Mouse (Mus musculus) heart, embryonic 14.5 days (tissue): ENCODE results near the gene Ccdc28a. TPM values are rescaled to one million over a fixed set of nuclear protein-coding genes. Genes with fewer than 3 reads are reported as not detected.

Source experiments
- ATAC-seq: fragments of 200-750 bp; cut with Nextera tagmentation; 2 replicates; pipeline ENCODE4 v1.8.0; 2017; ENCODE audit warnings: low read depth, moderate TSS enrichment; ENCODE audit not compliant: insufficient number of reproducible peaks, insufficient read depth, low FRiP score
- H3K27ac ChIP-seq, 2 experiments: fragments of 200-500 bp in 1 of 2; fragments of 300-500 bp in 1 of 2; sonication (generic) in 1 of 2; replicated peaks in 1 of 2; 2 replicates each; pipeline ENCODE4 v1.5.1; 2012 to 2014; ENCODE audit warnings: low read depth in 2 of 2, low read length in 2 of 2, control low read depth in 1 of 2, mild to moderate bottlenecking in 1 of 2, mixed read lengths in 1 of 2; ENCODE audit not compliant: control insufficient read depth in 1 of 2, insufficient read depth in 1 of 2
- H3K27me3 ChIP-seq: fragments of 300-500 bp; sonication (generic); 2 replicates; pipeline ENCODE4 v1.6.1; 2014; ENCODE audit warnings: mild to moderate bottlenecking, low read length, control low read depth; ENCODE audit not compliant: control insufficient read depth, insufficient read depth
- H3K36me3 ChIP-seq: fragments of 300-500 bp; sonication (generic); 2 replicates; pipeline ENCODE4 v1.6.1; 2014; ENCODE audit warnings: mild to moderate bottlenecking, control low read depth, low read length, mixed read lengths; ENCODE audit not compliant: control insufficient read depth, insufficient read depth
- H3K4me1 ChIP-seq, 2 experiments: fragments of 200-500 bp in 1 of 2; fragments of 300-500 bp in 1 of 2; sonication (generic) in 1 of 2; 2 replicates each; pipeline ENCODE4 v1.6.1; 2012 to 2014; ENCODE audit warnings: low read length in 2 of 2, control low read depth in 1 of 2, mixed read lengths in 1 of 2; ENCODE audit not compliant: control insufficient read depth in 2 of 2, insufficient read depth in 2 of 2
- H3K4me2 ChIP-seq: fragments of 300-500 bp; sonication (generic); 2 replicates; pipeline ENCODE4 v1.6.1; 2014; ENCODE audit warnings: mild to moderate bottlenecking, low read length
- H3K4me3 ChIP-seq, 2 experiments: fragments of 200-500 bp in 1 of 2; fragments of 300-500 bp in 1 of 2; sonication (generic) in 1 of 2; 2 replicates each; pipeline ENCODE4 v1.5.1; 2012 to 2014; ENCODE audit warnings: low read length in 2 of 2, mild to moderate bottlenecking in 2 of 2, control low read depth in 1 of 2, low read depth in 1 of 2, moderate library complexity in 1 of 2; ENCODE audit not compliant: control insufficient read depth in 1 of 2, insufficient read depth in 1 of 2
- H3K9ac ChIP-seq: fragments of 300-500 bp; sonication (generic); 2 replicates; pipeline ENCODE4 v1.6.1; 2014; ENCODE audit warnings: mild to moderate bottlenecking, low read length
- H3K9me3 ChIP-seq: fragments of 300-500 bp; sonication (generic); 2 replicates; pipeline ENCODE4 v1.6.1; 2016; ENCODE audit warnings: low read length, control low read depth; ENCODE audit not compliant: control insufficient read depth
- WGBS: fragments of 180-500 bp; shearing (Covaris S2); extraction: QIAGEN DNeasy Blood & Tissue Kit; methylation state at CpG from one replicate; pipeline ENCODE4 v1.1.7; 2014; 5-methylcytosine and 5-hydroxymethylcytosine counted together
- polyA plus RNA-seq: library from polyadenylated mRNA; unstranded; fragments of >200 nt; fragmentation: Nextera tagmentation; extraction: Ambion mirVana; gene quantifications from 2 replicates; pipeline ENCODE4 v1.2.1, GENCODE M21; 2014

Ccdc28a gene
- polyA plus RNA-seq, 1 experiment from 2014 or later = 13.0 TPM

- no peaks in the 10 kb centered on the region for H3K4me1 ChIP-seq
- no peaks in the 10 kb centered on the region for H3K9me3 ChIP-seq
- H3K9ac ChIP-seq = no peak overlapping the region
- ATAC-seq = no peak
- H3K4me3 ChIP-seq = no peak overlapping the region
- WGBS = 86% methylated on average over 6 of the region's 6 CpGs
- H3K4me2 ChIP-seq = no peak overlapping the region
- no peaks in the 10 kb centered on the region for H3K27me3 ChIP-seq
- H3K36me3 ChIP-seq = no peaks in the 10 kb centered on the region
- H3K27ac ChIP-seq = no peak overlapping the region
Observed at GRCm38 (mm10) chr10:18175087-18175486, 59.7 kb downstream of the Ccdc28a start.

Other genes starting within 250 kb of the Ccdc28a start
- gene Abracl, start 211.7 kb downstream of the Ccdc28a start, polyA plus RNA-seq = 182 and 186 TPM in 2 replicates
- gene Reps1, start 179.1 kb downstream of the Ccdc28a start, polyA plus RNA-seq = 27.2 and 29.8 TPM in 2 replicates
- 0.51 and 0.55 TPM in 2 replicates for gene Ect2l, start 24.1 kb downstream of the Ccdc28a start, polyA plus RNA-seq
- gene Nhsl1, start 84.0 kb upstream of the Ccdc28a start, polyA plus RNA-seq = 17.8 and 19.4 TPM in 2 replicates